Mouse (Mus musculus): ENCODE measurements around the gene Prdx1. TPM values are rescaled to one million over a fixed set of nuclear protein-coding genes. Genes with fewer than 3 reads are reported as not detected.
"Not testable (repeated sequence)": the region's sequence is repeated elsewhere in the genome, so short reads cannot be mapped to it uniquely, and the experiment has no call there.

Gene Prdx1
- total RNA-seq (2021), result 100 to 1,000 TPM; 158 to 160 TPM

GRCm38 (mm10) chr4:116685402-116686061, at the start of gene Prdx1:
Gene Prdx1 (plus strand): TSS chr4:116685544.
- intact Hi-C loops (cut with DNase I), result loop anchor here (1.0 kb wide), 1 partner anchor 128 kb away; the partner anchor contains the start of gene Gpbp1l1
- DNase-seq (ENCODE audit: low spot score in 2 of 2), result peak; percentile 86 to 90

- DNase-seq (ENCODE audit: low spot score in 2 of 2), result no peak
- intact Hi-C loops (cut with DNase I), result no loop called here
Measured at GRCm38 (mm10) chr4:116638821-116639220, 46.5 kb upstream of the Prdx1 start.

- intact Hi-C loops (cut with DNase I), result no loop called here
- DNase-seq (ENCODE audit: low spot score in 2 of 2), result no peak
Measured at GRCm38 (mm10) chr4:116642071-116642470, 43.3 kb upstream of the Prdx1 start.

- peak; percentile 18 to 32 for DNase-seq (ENCODE audit: low spot score in 2 of 2)
- intact Hi-C loops (cut with DNase I), result no loop called here
Measured at GRCm38 (mm10) chr4:116644326-116644725, 41.0 kb upstream of the Prdx1 start.

GRCm38 (mm10) chr4:116645624-116646023, 39.7 kb upstream of the Prdx1 start:
- no peak for DNase-seq (ENCODE audit: low spot score in 2 of 2)
- intact Hi-C loops (cut with DNase I), result loop anchor here (2.0 kb wide), 1 partner anchor 19 kb away; the partner anchor contains the start of gene Nasp

- intact Hi-C loops (cut with DNase I), result no loop called here
Measured at GRCm38 (mm10) chr4:116649411-116649810, 35.9 kb upstream of the Prdx1 start.

GRCm38 (mm10) chr4:116650365-116650764, 35.0 kb upstream of the Prdx1 start:
- DNase-seq (ENCODE audit: low spot score in 2 of 2), result no peak
- intact Hi-C loops (cut with DNase I), result no loop called here

More at GRCm38 (mm10) chr4:116649411-116649810, 35.9 kb upstream of the Prdx1 start:
- DNase-seq (ENCODE audit: low spot score in 2 of 2), result no peak

GRCm38 (mm10) chr4:116650924-116651796, 34.2 kb upstream of the Prdx1 start, which contains the start of gene Akr1a1:
Gene Akr1a1 (minus strand): TSS chr4:116651680.
- intact Hi-C loops (cut with DNase I), result no loop called here
- peak; percentile 91 to 97 for DNase-seq (ENCODE audit: low spot score in 2 of 2)

GRCm38 (mm10) chr4:116651797-116652135, 33.6 kb upstream of the Prdx1 start:
- intact Hi-C loops (cut with DNase I), result no loop called here
- DNase-seq (ENCODE audit: low spot score in 2 of 2), result no peak

GRCm38 (mm10) chr4:116653228-116653627, 32.1 kb upstream of the Prdx1 start:
- no peak for DNase-seq (ENCODE audit: low spot score in 2 of 2)
- intact Hi-C loops (cut with DNase I), result no loop called here

- no peak for DNase-seq (ENCODE audit: low spot score in 2 of 2)
- intact Hi-C loops (cut with DNase I), result no loop called here
Measured at GRCm38 (mm10) chr4:116655100-116655499, 30.2 kb upstream of the Prdx1 start.

- intact Hi-C loops (cut with DNase I), result no loop called here
- no peak for DNase-seq (ENCODE audit: low spot score in 2 of 2)
Measured at GRCm38 (mm10) chr4:116655658-116656057, 29.7 kb upstream of the Prdx1 start.

GRCm38 (mm10) chr4:116657971-116658370, 27.4 kb upstream of the Prdx1 start:
- intact Hi-C loops (cut with DNase I), result no loop called here
- no peak for DNase-seq (ENCODE audit: low spot score in 2 of 2)

- intact Hi-C loops (cut with DNase I), result no loop called here
- DNase-seq (ENCODE audit: low spot score in 2 of 2), result no peak
Measured at GRCm38 (mm10) chr4:116659474-116659873, 25.9 kb upstream of the Prdx1 start.

- intact Hi-C loops (cut with DNase I); DNase-seq (ENCODE audit: low spot score in 2 of 2): not testable (repeated sequence)
Measured at GRCm38 (mm10) chr4:116659916-116660315, 25.4 kb upstream of the Prdx1 start.

- intact Hi-C loops (cut with DNase I), result no loop called here
- no peak for DNase-seq (ENCODE audit: low spot score in 2 of 2)
Measured at GRCm38 (mm10) chr4:116660829-116661228, 24.5 kb upstream of the Prdx1 start.

GRCm38 (mm10) chr4:116661998-116662397, 23.3 kb upstream of the Prdx1 start:
- intact Hi-C loops (cut with DNase I), result no loop called here
- no peak for DNase-seq (ENCODE audit: low spot score in 2 of 2)

- peak in 1 of 2 experiments; percentile 10 for DNase-seq (ENCODE audit: low spot score in 2 of 2)
- intact Hi-C loops (cut with DNase I), result no loop called here
Measured at GRCm38 (mm10) chr4:116666625-116667024, 18.7 kb upstream of the Prdx1 start.

GRCm38 (mm10) chr4:116668145-116668544, 17.2 kb upstream of the Prdx1 start:
- DNase-seq (ENCODE audit: low spot score in 2 of 2), result peak in 1 of 2 experiments; percentile 14
- intact Hi-C loops (cut with DNase I), result no loop called here

GRCm38 (mm10) chr4:116669291-116669690, 16.1 kb upstream of the Prdx1 start:
- intact Hi-C loops (cut with DNase I), result no loop called here
- no peak for DNase-seq (ENCODE audit: low spot score in 2 of 2)

GRCm38 (mm10) chr4:116672785-116673184, 12.6 kb upstream of the Prdx1 start:
- no peak for DNase-seq (ENCODE audit: low spot score in 2 of 2)
- intact Hi-C loops (cut with DNase I), result no loop called here

Data from left cerebral cortex, postnatal 25 days (tissue).